ENCODE assay signal across 31 mouse cellular contexts in genomic region chr11:81913071-81913470, GRCm38 (mm10). TPM values are rescaled to one million over a fixed set of nuclear protein-coding genes. Genes with fewer than 3 reads are reported as not detected.
"Had no signal": no experiment of that assay in that cellular context is flagged by ENCODE, and none has a peak within 500 bp of the region (broad histone marks: within the 10 kb centered on the region; RNA-seq: fewer than 3 reads in every experiment).

No protein-coding gene starts in this region.

- H3K4me3 ChIP-seq: kidney, embryonic 15.5 days; layer of hippocampus, adult 2 months; left cerebral cortex, adult 2 months; limb, embryonic 12.5 days; limb, embryonic 15.5 days had no signal

- H3K36me3 ChIP-seq: kidney, embryonic 15.5 days; limb, embryonic 12.5 days; limb, embryonic 15.5 days had no signal

- H3K9ac ChIP-seq: kidney, embryonic 15.5 days; limb, embryonic 12.5 days; limb, embryonic 15.5 days; liver, embryonic 14.5 days; liver, postnatal 0 days; lung, embryonic 14.5 days had no signal

- H3K27ac ChIP-seq: kidney, embryonic 15.5 days; layer of hippocampus, adult 2 months; left cerebral cortex, adult 2 months; limb, embryonic 12.5 days; limb, embryonic 15.5 days; liver, embryonic 14.5 days; macrophage; stomach, postnatal 0 days had no signal

- DNase-seq: kidney, adult 8-10 months; kidney, postnatal 14 days; kidney, postnatal 4 days; layer of hippocampus, adult 9-11 months; layer of hippocampus, postnatal 36 days; left cerebral cortex, postnatal 4 days; liver, postnatal 0 days; lung, embryonic 14.5 days; midbrain, embryonic 14.5 days; right cerebral cortex, adult 18-20 months; right cerebral cortex, postnatal 14 days; right cerebral cortex, postnatal 4 days; thymus, adult 2 months; thymus, postnatal 14 days; thymus, postnatal 4 days had no signal

- H3K4me2 ChIP-seq: kidney, embryonic 15.5 days; limb, embryonic 12.5 days; limb, embryonic 15.5 days; liver, embryonic 11.5 days; lung, embryonic 14.5 days; midbrain, embryonic 11.5 days had no signal

- H3K27me3 ChIP-seq: kidney, embryonic 15.5 days; limb, embryonic 12.5 days; limb, embryonic 15.5 days had no signal

- ATAC-seq: intestine, postnatal 0 days; liver, postnatal 0 days; lung, postnatal 0 days had no signal

- H3K9me3 ChIP-seq: kidney, embryonic 15.5 days; limb, embryonic 12.5 days; limb, embryonic 15.5 days had no signal

- H3K4me1 ChIP-seq: kidney, embryonic 15.5 days; limb, embryonic 15.5 days had no signal

RNA-seq across cellular contexts. Expression of gene 5530401A14Rik, which starts 52.6 kb away (rescaled TPM):
- total RNA-seq: megakaryocyte-erythroid progenitor cell, adult 5-6 weeks; midbrain, postnatal 0 days had no signal
- polyA plus RNA-seq: limb, embryonic 12.5 days; limb, embryonic 15.5 days; liver, embryonic 11.5 days; liver, embryonic 14.5 days; liver, postnatal 0 days; lung, embryonic 14.5 days; lung, postnatal 0 days; macrophage; neural tube, embryonic 11.5 days; stomach, embryonic 14.5 days; stomach, postnatal 0 days; thymus, adult 2 months had no signal

RNA-seq across cellular contexts. Expression of gene Asic2, which starts 55.2 kb away (rescaled TPM):
- total RNA-seq: megakaryocyte-erythroid progenitor cell, adult 5-6 weeks had no signal
- polyA plus RNA-seq: liver, postnatal 0 days; macrophage had no signal
